Mouse (Mus musculus): Measurements from ENCODE around the gene Cul7. TPM values are rescaled to one million over a fixed set of nuclear protein-coding genes. Genes with fewer than 3 reads are reported as not detected.

Gene Cul7
- total RNA-seq, 2 experiments from 2014 or later = 25.9 to 30.0 TPM

- no peak for DNase-seq (ENCODE audit: extremely low spot score in 1 of 2, low spot score in 2 of 2)
- Histone ChIP-seq H3K27ac (peak overlapping the region; percentile 86), H3K4me3 (peak overlapping the region; percentile 85)
- no peak for TF ChIP-seq CTCF (IDR thresholded peaks at IDR 0.05)
- intact Hi-C loops (cut with DNase I) = loop anchor here (1.0 to 2.0 kb wide), 2 partner anchors 31 to 67 kb away; partner anchors contain the start of gene Klhdc3
Observed at GRCm38 (mm10) chr17:46711612-46712271, 61.6 kb downstream of the Cul7 start.

GRCm38 (mm10) chr17:46712442-46712841 lies 62.3 kb downstream of the Cul7 start:
- intact Hi-C loops (cut with DNase I) = loop anchor here (2.0 kb wide), 1 partner anchor 68 kb away; no protein-coding TSS in a partner anchor
- DNase-seq (ENCODE audit: extremely low spot score in 1 of 2, low spot score in 2 of 2) = no peak
- Histone ChIP-seq H3K4me3 (peak overlapping the region; percentile 85), H3K27ac (no peak overlapping the region)
- no peak for TF ChIP-seq CTCF (IDR thresholded peaks at IDR 0.05)

- Histone ChIP-seq H3K4me3 (no peak overlapping the region), H3K27ac (no peak overlapping the region)
- no peak for DNase-seq (ENCODE audit: extremely low spot score in 1 of 2, low spot score in 2 of 2)
- TF ChIP-seq CTCF (IDR thresholded peaks at IDR 0.05) = no peak
- intact Hi-C loops (cut with DNase I) = loop anchor here (2.0 kb wide), 1 partner anchor 69 kb away; no protein-coding TSS in a partner anchor
Observed at GRCm38 (mm10) chr17:46713849-46714248, 63.7 kb downstream of the Cul7 start.

Other genes starting within 250 kb of the Cul7 start
- gene Crip3, start 221.4 kb upstream of the Cul7 start, total RNA-seq (2021) = 1 to 10 TPM; 5.2 to 5.8 TPM
- under 1 TPM; 0.25 to 0.75 TPM for gene Slc22a7, start 211.9 kb upstream of the Cul7 start, total RNA-seq (2021)
- 100 to 1,000 TPM; 136 to 148 TPM for gene Ttbk1, start 162.7 kb upstream of the Cul7 start, total RNA-seq (2021)
- gene Dnph1, start 153.6 kb upstream of the Cul7 start, total RNA-seq (2021) = 1 to 10 TPM; 4.2 to 5.0 TPM
- gene Cul9, start 103.9 kb upstream of the Cul7 start, total RNA-seq (2021) = 10 to 100 TPM; 66.6 to 70.1 TPM
- gene Srf, start 94.2 kb upstream of the Cul7 start, total RNA-seq (2021) = 10 to 100 TPM; 57.0 to 74.2 TPM
- gene Ptk7, start 20.8 kb upstream of the Cul7 start, total RNA-seq (2021) = 1 to 10 TPM; 8.3 to 9.4 TPM
- gene Klc4, start 4.3 kb upstream of the Cul7 start, total RNA-seq (2021) = 10 to 100 TPM; 21.9 to 24.4 TPM
- gene Mrpl2, start 4.1 kb upstream of the Cul7 start, total RNA-seq (2021) = 10 to 100 TPM; 49.1 to 53.2 TPM
- 10 to 100 TPM; 14.9 to 15.7 TPM for gene Rrp36, start 24.0 kb downstream of the Cul7 start, total RNA-seq (2021)
- gene Mea1, start 28.5 kb downstream of the Cul7 start, total RNA-seq (2021) = 100 to 1,000 TPM; 114 to 122 TPM
- gene Klhdc3, start 30.6 kb downstream of the Cul7 start, total RNA-seq (2021) = 100 to 1,000 TPM; 195 to 200 TPM
- 10 to 100 TPM; 79.5 to 83.9 TPM for gene Ppp2r5d, start 54.8 kb downstream of the Cul7 start, total RNA-seq (2021)
- 10 to 100 TPM; 54.6 to 55.5 TPM for gene Pex6, start 61.1 kb downstream of the Cul7 start, total RNA-seq (2021)
- gene Gnmt, start 78.8 kb downstream of the Cul7 start, total RNA-seq (2021) = 1 to 10 TPM in 1 of 2 experiments, under 1 TPM in 1; 0.70 to 2.1 TPM
- gene Cnpy3, start 101.9 kb downstream of the Cul7 start, total RNA-seq (2021) = 10 to 100 TPM; 65.1 to 68.1 TPM
- gene Ptcra, start 113.4 kb downstream of the Cul7 start, total RNA-seq (2021) = under 1 TPM in 1 of 2 experiments, not detected in 1; 0.28 TPM
- 1 to 10 TPM; 6.3 to 6.5 TPM for gene 2310039H08Rik, start 122.3 kb downstream of the Cul7 start, total RNA-seq (2021)
- gene Rpl7l1, start 132.3 kb downstream of the Cul7 start, total RNA-seq (2021) = 10 to 100 TPM; 36.7 to 51.5 TPM
- gene Bicral, start 208.1 kb downstream of the Cul7 start, total RNA-seq (2021) = 10 to 100 TPM; 57.5 to 59.7 TPM
- gene Tbcc, start 240.3 kb downstream of the Cul7 start, total RNA-seq (2021) = 10 to 100 TPM; 30.9 to 35.3 TPM

Data from left cerebral cortex, adult 2 months (tissue).